Comparison of ENCODE assay signal across 16 mouse cellular contexts in the genomic region with DNA sequence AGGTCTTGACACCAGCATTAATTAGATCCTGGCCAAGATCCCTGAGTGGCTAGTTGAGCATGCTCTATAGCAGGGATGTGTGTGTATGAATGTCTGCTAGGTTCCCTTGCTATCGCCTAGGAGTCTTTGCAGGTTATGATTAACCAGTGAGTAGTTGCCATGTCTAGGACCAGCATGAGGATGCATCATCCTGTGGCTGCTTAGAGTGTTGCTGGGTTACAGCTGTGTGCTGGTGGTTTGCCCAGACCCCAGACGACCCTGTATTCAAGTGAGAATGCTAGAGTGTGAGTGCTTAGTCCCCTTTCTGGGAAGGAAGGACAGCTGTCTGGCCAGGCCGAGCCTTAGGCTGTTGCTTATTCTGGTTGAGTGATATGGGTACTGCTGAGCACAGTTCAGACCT.
"Had no signal": no experiment of that assay in that cellular context is flagged by ENCODE, and none has a peak within 500 bp of the region (broad histone marks: within the 10 kb centered on the region; RNA-seq: fewer than 3 reads in every experiment).

No protein-coding gene starts in this region.

- H3K9me3 ChIP-seq: intestine, embryonic 15.5 days; midbrain, embryonic 15.5 days; neural tube, embryonic 12.5 days had no signal

- H3K27ac ChIP-seq: hindbrain, postnatal 0 days; intestine, embryonic 15.5 days; layer of hippocampus, adult 2 months; limb, embryonic 13.5 days; liver, embryonic 14.5 days; midbrain, embryonic 15.5 days; neural tube, embryonic 12.5 days had no signal

- H3K4me2 ChIP-seq: intestine, embryonic 15.5 days; limb, embryonic 13.5 days; midbrain, embryonic 15.5 days; neural tube, embryonic 12.5 days had no signal

- H3K36me3 ChIP-seq: intestine, embryonic 15.5 days had no signal

- ATAC-seq: hindbrain, postnatal 0 days; intestine, embryonic 15.5 days; midbrain, embryonic 15.5 days had no signal

- H3K4me3 ChIP-seq: intestine, embryonic 15.5 days; layer of hippocampus, adult 2 months; limb, embryonic 13.5 days; midbrain, embryonic 15.5 days; neural tube, embryonic 12.5 days had no signal

- DNase-seq: kidney, adult 18-20 months; kidney, postnatal 10 days; kidney, postnatal 4 days; left cerebral cortex, postnatal 4 days; lung, adult 2 months; lung, postnatal 36 days; retina, postnatal 1 day; right cerebral cortex, postnatal 14 days; thymus, postnatal 36 days had no signal

- H3K9ac ChIP-seq: intestine, embryonic 15.5 days; limb, embryonic 13.5 days; liver, embryonic 14.5 days; midbrain, embryonic 15.5 days; neural tube, embryonic 12.5 days had no signal

- H3K27me3 ChIP-seq: intestine, embryonic 15.5 days; limb, embryonic 13.5 days; midbrain, embryonic 15.5 days; neural tube, embryonic 12.5 days had no signal

- H3K4me1 ChIP-seq: intestine, embryonic 15.5 days; midbrain, embryonic 15.5 days; neural tube, embryonic 12.5 days had no signal
